Mouse (Mus musculus): ENCODE measurements at regions not wholly inside any gene's neighbourhood (a gene's known extent, or its start where the extent isn't known, plus 50 kb on each side); places are given as distances from the start of the nearest gene placed in this dataset.

GRCm38 (mm10) chr5:111506821-111507220 lies 89.7 kb downstream of the Mn1 start:
- ATAC-seq (replicated peaks; ENCODE audit: low FRiP score) (no peak), DNase-seq (ENCODE audit: low spot score) (no peak)
- WGBS: 75% methylated on average over 6 of the region's 6 CpGs
- Histone ChIP-seq H3K4me2 (ENCODE audit: low read depth, low read length, severe bottlenecking) (no peak overlapping the region), H3K27ac (ENCODE audit: low read depth, low read length) (no peak overlapping the region), H3K27me3 (ENCODE audit: control insufficient read depth, insufficient read depth, low read length) (no peaks in the 10 kb centered on the region), H3K4me1 (replicated peaks; ENCODE audit: control insufficient read depth, insufficient read depth, low read length) (peaks cover 28% of the 10 kb centered on the region), H3K4me3 (ENCODE audit: low read depth, low read length) (no peak overlapping the region), H3K9ac (ENCODE audit: low read length) (no peak overlapping the region), H3K9me3 (ENCODE audit: control insufficient read depth, low read length) (no peaks in the 10 kb centered on the region), H3K36me3 (ENCODE audit: control insufficient read depth, insufficient read depth, low read length) (no peaks in the 10 kb centered on the region)

GRCm38 (mm10) chr5:111507332-111507731 lies 90.2 kb downstream of the Mn1 start:
- no peak for ATAC-seq (replicated peaks; ENCODE audit: low FRiP score)
- Histone ChIP-seq H3K9ac (ENCODE audit: low read length) (no peak overlapping the region), H3K36me3 (ENCODE audit: control insufficient read depth, insufficient read depth, low read length) (no peaks in the 10 kb centered on the region), H3K27ac (ENCODE audit: low read depth, low read length) (no peak overlapping the region), H3K9me3 (ENCODE audit: control insufficient read depth, low read length) (no peaks in the 10 kb centered on the region), H3K4me2 (ENCODE audit: low read depth, low read length, severe bottlenecking) (no peak overlapping the region), H3K4me1 (replicated peaks; ENCODE audit: control insufficient read depth, insufficient read depth, low read length) (peaks cover 32% of the 10 kb centered on the region), H3K27me3 (ENCODE audit: control insufficient read depth, insufficient read depth, low read length) (no peaks in the 10 kb centered on the region), H3K4me3 (ENCODE audit: low read depth, low read length) (no peak overlapping the region)
- no peak for DNase-seq (ENCODE audit: low spot score)
- 88% methylated on average over 2 of the region's 2 CpGs for WGBS

- DNase-seq (ENCODE audit: low spot score) (peak; percentile 94), ATAC-seq (replicated peaks; ENCODE audit: low FRiP score) (peak; percentile 88)
- Histone ChIP-seq H3K27me3 (ENCODE audit: control insufficient read depth, insufficient read depth, low read length) (no peaks in the 10 kb centered on the region), H3K36me3 (ENCODE audit: control insufficient read depth, insufficient read depth, low read length) (no peaks in the 10 kb centered on the region), H3K4me2 (ENCODE audit: low read depth, low read length, severe bottlenecking) (peak overlapping the region; percentile 49), H3K4me3 (ENCODE audit: low read depth, low read length) (peak overlapping the region; percentile 22), H3K27ac (ENCODE audit: low read depth, low read length) (peak overlapping the region; percentile 87), H3K9ac (ENCODE audit: low read length) (peak overlapping the region; percentile 55), H3K9me3 (ENCODE audit: control insufficient read depth, low read length) (no peaks in the 10 kb centered on the region), H3K4me1 (replicated peaks; ENCODE audit: control insufficient read depth, insufficient read depth, low read length) (peaks cover 38% of the 10 kb centered on the region)
- WGBS: under 1% methylated on average over 21 of the region's 21 CpGs
Measured at GRCm38 (mm10) chr5:111509014-111509561, 91.9 kb downstream of the Mn1 start.

GRCm38 (mm10) chr5:111509575-111510057 lies 92.5 kb downstream of the Mn1 start:
- ATAC-seq (replicated peaks; ENCODE audit: low FRiP score) (peak; percentile 9; the same call in 1 of the 2 replicates), DNase-seq (ENCODE audit: low spot score) (peak; percentile 66)
- Histone ChIP-seq H3K4me3 (ENCODE audit: low read depth, low read length) (peak overlapping the region; percentile 22), H3K4me1 (replicated peaks; ENCODE audit: control insufficient read depth, insufficient read depth, low read length) (peaks cover 38% of the 10 kb centered on the region), H3K27ac (ENCODE audit: low read depth, low read length) (peak overlapping the region; percentile 87), H3K4me2 (ENCODE audit: low read depth, low read length, severe bottlenecking) (peak overlapping the region; percentile 49), H3K9me3 (ENCODE audit: control insufficient read depth, low read length) (no peaks in the 10 kb centered on the region), H3K27me3 (ENCODE audit: control insufficient read depth, insufficient read depth, low read length) (no peaks in the 10 kb centered on the region), H3K36me3 (ENCODE audit: control insufficient read depth, insufficient read depth, low read length) (no peaks in the 10 kb centered on the region), H3K9ac (ENCODE audit: low read length) (peak overlapping the region; percentile 55)
- 3% methylated on average over 9 of the region's 9 CpGs for WGBS

GRCm38 (mm10) chr5:111510183-111510878 lies 93.2 kb downstream of the Mn1 start:
- Histone ChIP-seq H3K4me1 (replicated peaks; ENCODE audit: control insufficient read depth, insufficient read depth, low read length) (peaks cover 40% of the 10 kb centered on the region), H3K4me2 (ENCODE audit: low read depth, low read length, severe bottlenecking) (no peak overlapping the region)
- WGBS: 77% methylated on average over 5 of the region's 5 CpGs

GRCm38 (mm10) chr5:111510879-111511231 lies 93.7 kb downstream of the Mn1 start:
- no peak overlapping the region for H3K4me3 ChIP-seq (ENCODE audit: low read depth, low read length)
- WGBS: 67% methylated on average over 6 of the region's 6 CpGs
- no peaks in the 10 kb centered on the region for H3K36me3 ChIP-seq (ENCODE audit: control insufficient read depth, insufficient read depth, low read length)
- H3K27ac ChIP-seq (ENCODE audit: low read depth, low read length): no peak overlapping the region
- ATAC-seq (replicated peaks; ENCODE audit: low FRiP score) (no peak), DNase-seq (ENCODE audit: low spot score) (no peak)
- peaks cover 40% of the 10 kb centered on the region for H3K4me1 ChIP-seq (replicated peaks; ENCODE audit: control insufficient read depth, insufficient read depth, low read length)
- H3K9ac ChIP-seq (ENCODE audit: low read length): no peak overlapping the region
- H3K27me3 ChIP-seq (ENCODE audit: control insufficient read depth, insufficient read depth, low read length): no peaks in the 10 kb centered on the region
- no peak overlapping the region for H3K4me2 ChIP-seq (ENCODE audit: low read depth, low read length, severe bottlenecking)
- no peaks in the 10 kb centered on the region for H3K9me3 ChIP-seq (ENCODE audit: control insufficient read depth, low read length)

More at GRCm38 (mm10) chr5:111510183-111510878, 93.2 kb downstream of the Mn1 start:
- peak overlapping the region; percentile 87; the same call in 1 of the 2 replicates for H3K27ac ChIP-seq (ENCODE audit: low read depth, low read length)
- no peaks in the 10 kb centered on the region for H3K27me3 ChIP-seq (ENCODE audit: control insufficient read depth, insufficient read depth, low read length)
- H3K9me3 ChIP-seq (ENCODE audit: control insufficient read depth, low read length): no peaks in the 10 kb centered on the region
- DNase-seq (ENCODE audit: low spot score): peak; percentile 48
- H3K9ac ChIP-seq (ENCODE audit: low read length): no peak overlapping the region; the same call in 1 of the 2 replicates
- H3K36me3 ChIP-seq (ENCODE audit: control insufficient read depth, insufficient read depth, low read length): no peaks in the 10 kb centered on the region
- H3K4me3 ChIP-seq (ENCODE audit: low read depth, low read length): no peak overlapping the region
- ATAC-seq (replicated peaks; ENCODE audit: low FRiP score): no peak

- H3K4me2 ChIP-seq (ENCODE audit: low read depth, low read length, severe bottlenecking): no peak overlapping the region
- H3K9ac ChIP-seq (ENCODE audit: low read length): no peak overlapping the region; the same call in 1 of the 2 replicates
- no peak for ATAC-seq (replicated peaks; ENCODE audit: low FRiP score)
- no peak overlapping the region for H3K4me3 ChIP-seq (ENCODE audit: low read depth, low read length)
- 20% methylated on average over 10 of the region's 10 CpGs for WGBS
- H3K36me3 ChIP-seq (ENCODE audit: control insufficient read depth, insufficient read depth, low read length): no peaks in the 10 kb centered on the region
- peaks cover 34% of the 10 kb centered on the region for H3K4me1 ChIP-seq (replicated peaks; ENCODE audit: control insufficient read depth, insufficient read depth, low read length)
- no peaks in the 10 kb centered on the region for H3K9me3 ChIP-seq (ENCODE audit: control insufficient read depth, low read length)
- no peaks in the 10 kb centered on the region for H3K27me3 ChIP-seq (ENCODE audit: control insufficient read depth, insufficient read depth, low read length)
- peak overlapping the region; percentile 13; the same call in 1 of the 2 replicates for H3K27ac ChIP-seq (ENCODE audit: low read depth, low read length)
- no peak for DNase-seq (ENCODE audit: low spot score)
Measured at GRCm38 (mm10) chr5:111511982-111512381, 94.8 kb downstream of the Mn1 start.

GRCm38 (mm10) chr5:111513976-111514375 lies 96.8 kb downstream of the Mn1 start:
- Histone ChIP-seq H3K4me1 (replicated peaks; ENCODE audit: control insufficient read depth, insufficient read depth, low read length) (peaks cover 28% of the 10 kb centered on the region), H3K27me3 (ENCODE audit: control insufficient read depth, insufficient read depth, low read length) (no peaks in the 10 kb centered on the region), H3K27ac (ENCODE audit: low read depth, low read length) (no peak overlapping the region), H3K9ac (ENCODE audit: low read length) (no peak overlapping the region), H3K4me2 (ENCODE audit: low read depth, low read length, severe bottlenecking) (no peak overlapping the region), H3K36me3 (ENCODE audit: control insufficient read depth, insufficient read depth, low read length) (no peaks in the 10 kb centered on the region), H3K4me3 (ENCODE audit: low read depth, low read length) (no peak overlapping the region), H3K9me3 (ENCODE audit: control insufficient read depth, low read length) (no peaks in the 10 kb centered on the region)
- ATAC-seq (replicated peaks; ENCODE audit: low FRiP score) (no peak), DNase-seq (ENCODE audit: low spot score) (no peak)
- WGBS: 85% methylated on average over 6 of the region's 6 CpGs

Data from forebrain, embryonic 11.5 days (tissue).